Mouse (Mus musculus): Measurements from ENCODE around the gene Gm10142. TPM values are rescaled to one million over a fixed set of nuclear protein-coding genes. Genes with fewer than 3 reads are reported as not detected.

Gene Gm10142
- polyA plus RNA-seq (2015; fragmentation: Nextera tagmentation; extraction: Ambion mirVana) = not detected in 2 replicates

DNA sequence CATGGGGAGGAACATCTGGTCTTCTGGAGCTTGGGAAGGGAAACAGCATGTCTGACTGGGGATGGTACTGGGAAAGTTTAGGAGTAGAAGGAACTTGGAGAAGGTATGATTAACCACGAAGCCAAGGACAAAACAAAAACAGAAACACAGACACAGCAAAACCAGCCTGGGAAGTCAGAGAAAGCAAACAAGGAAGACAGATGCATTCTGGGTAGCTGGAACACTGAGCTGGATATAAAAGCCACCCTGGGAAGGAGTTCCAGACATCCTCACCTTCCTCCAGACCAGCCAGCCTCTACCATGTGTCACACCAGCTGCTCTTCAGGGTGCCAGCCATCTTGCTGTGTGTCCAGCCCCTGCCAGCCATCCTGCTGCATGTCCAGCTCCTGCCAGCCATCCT lies at the start of gene Gm10142:
Gm10142 (plus strand) TSS at position 301 of the 400 bp plus-strand sequence.

DNA sequence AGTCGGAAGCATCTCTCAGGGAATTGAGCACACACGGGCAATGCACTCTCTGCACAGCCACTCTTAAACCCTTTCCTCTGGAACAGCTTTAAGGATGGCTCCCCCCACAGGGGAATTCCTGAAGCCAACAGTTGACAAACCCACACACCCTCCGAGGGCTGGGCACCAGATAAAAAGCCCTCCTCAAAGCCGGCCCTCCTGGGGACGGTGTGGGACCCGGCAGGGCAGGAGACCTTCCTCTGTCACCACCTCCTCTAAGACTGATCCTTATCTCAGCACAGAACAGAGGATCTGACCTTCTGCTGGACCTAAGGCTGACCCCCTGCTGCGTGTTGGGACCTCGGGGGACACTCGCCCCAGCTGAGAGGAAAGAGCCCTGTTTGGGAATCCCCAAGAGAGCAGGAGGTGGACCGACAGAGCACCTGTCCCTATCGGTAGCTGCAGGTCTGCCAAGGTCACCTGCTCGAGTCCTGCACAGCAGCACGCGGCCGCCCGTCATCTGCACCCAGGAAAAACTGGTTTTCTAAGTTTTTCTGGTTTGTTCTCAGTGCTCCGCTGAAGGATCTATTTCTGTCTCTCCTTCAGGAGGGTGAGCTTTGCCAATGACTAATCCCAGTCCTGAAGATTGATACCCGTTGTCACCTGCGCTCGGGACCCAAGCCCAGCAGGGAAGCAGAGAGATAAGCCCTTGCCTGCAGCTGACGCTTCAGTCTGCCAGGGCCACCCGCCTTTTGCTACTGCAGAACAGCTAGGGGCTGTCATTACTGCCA lies 29.5 kb upstream of the Gm10142 start, which contains the start of gene Tspear:
Tspear (plus strand) TSS at position 675 of the 770 bp plus-strand sequence.

DNA sequence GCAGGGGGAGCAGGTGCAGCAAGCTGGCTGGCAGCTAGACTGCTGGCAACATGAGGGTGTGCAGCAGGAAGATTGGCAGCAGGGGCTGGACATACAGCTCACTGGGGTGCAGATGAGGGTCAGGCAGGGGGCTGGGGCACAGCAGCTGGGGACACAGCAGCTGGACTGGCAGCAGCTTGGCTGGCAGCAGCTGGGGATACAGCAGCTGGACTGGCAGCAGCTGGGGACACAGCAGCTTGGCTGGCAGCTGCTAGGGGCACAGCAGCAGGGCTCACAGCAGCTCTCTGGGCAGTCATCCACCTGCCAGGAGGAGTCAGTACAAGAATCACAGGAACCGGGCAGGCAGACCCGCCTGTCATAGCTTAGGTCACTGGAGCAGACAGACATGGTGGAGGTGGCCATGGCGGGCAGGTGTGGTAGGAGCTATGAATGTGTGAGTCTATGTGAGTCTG lies 25.2 kb upstream of the Gm10142 start, which contains the start of gene Gm19402:
Gm19402 (minus strand) TSS at position 402 of the 452 bp plus-strand sequence.

DNA sequence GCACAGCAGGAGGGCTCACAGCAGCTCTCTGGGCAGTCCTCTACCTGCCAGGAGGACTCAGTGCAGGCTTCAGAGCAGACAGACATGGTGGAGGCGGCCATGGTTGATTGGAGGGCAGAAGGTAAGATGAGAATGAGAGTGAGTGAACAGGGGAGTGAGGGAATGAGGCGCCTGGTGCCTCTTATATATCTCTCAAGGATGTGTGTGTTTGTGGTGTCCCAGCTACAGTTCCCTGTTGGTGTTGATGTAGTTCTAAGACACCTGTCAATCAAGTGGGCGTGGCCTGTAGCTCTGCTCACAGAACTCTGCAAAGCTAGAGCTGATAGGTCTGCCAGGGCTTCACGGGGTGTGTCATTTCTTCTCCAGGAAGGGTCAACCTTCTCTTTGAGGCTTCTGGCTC lies 18.5 kb upstream of the Gm10142 start, which contains the start of gene Gm9508:
Gm9508 (minus strand) TSS at position 101 of the 400 bp plus-strand sequence.

DNA sequence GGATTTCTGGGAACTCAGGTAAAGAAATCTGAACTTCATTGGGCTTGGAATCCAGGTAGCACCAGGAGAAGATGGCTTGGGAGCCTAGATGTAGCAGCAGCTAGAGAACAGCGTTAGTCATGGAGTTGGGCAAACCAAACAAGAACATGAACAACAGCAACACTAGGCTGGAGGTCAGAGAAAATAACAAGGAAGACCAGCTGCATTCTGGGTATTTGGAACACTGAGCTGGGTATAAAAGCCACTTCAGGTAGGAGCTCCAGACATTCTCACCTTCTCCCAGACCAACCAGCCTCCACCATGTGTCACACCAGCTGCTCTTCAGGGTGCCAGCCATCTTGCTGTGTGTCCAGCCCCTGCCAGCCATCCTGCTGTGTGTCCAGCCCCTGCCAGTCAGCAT lies 9.3 kb upstream of the Gm10142 start, which contains the start of gene Gm10272:
Gm10272 (plus strand) TSS at position 301 of the 400 bp plus-strand sequence.

DNA sequence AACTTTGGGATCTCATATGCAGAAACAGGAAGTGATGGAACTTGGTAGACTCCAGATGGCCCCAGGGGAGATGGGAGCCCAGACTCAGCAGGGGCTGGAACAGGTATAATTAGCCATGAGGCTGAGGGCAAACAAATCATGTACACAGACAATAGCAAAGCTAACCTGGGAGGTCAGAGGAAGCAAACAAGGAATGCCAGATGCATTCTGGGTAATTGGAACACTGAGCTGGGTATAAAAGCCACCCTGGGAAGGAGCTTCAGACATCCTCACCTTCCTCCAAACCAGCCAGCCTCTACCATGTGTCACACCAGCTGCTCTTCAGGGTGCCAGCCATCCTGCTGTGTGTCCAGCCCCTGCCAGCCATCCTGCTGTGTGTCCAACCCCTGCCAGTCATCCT lies 4.5 kb upstream of the Gm10142 start, which contains the start of gene Gm10024:
Gm10024 (plus strand) TSS at position 301 of the 400 bp plus-strand sequence.

DNA sequence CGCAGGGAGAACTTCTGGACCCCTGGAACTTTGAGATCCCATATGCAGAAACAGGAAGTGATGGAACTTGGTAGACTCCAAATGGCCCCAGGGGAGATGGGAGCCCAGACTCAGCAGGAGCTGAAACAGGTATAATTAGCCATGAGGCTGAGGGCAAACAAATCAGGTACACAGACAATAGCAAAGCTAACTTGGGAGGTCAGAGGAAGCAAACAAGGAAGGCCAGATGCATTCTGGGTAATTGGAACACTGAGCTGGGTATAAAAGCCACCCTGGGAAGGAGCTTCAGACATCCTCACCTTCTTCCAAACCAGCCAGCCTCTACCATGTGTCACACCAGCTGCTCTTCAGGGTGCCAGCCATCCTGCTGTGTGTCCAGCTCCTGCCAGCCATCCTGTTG lies 4.7 kb downstream of the Gm10142 start, which contains the start of gene Krtap12-1:
Krtap12-1 (plus strand) TSS at position 301 of the 400 bp plus-strand sequence.

DNA sequence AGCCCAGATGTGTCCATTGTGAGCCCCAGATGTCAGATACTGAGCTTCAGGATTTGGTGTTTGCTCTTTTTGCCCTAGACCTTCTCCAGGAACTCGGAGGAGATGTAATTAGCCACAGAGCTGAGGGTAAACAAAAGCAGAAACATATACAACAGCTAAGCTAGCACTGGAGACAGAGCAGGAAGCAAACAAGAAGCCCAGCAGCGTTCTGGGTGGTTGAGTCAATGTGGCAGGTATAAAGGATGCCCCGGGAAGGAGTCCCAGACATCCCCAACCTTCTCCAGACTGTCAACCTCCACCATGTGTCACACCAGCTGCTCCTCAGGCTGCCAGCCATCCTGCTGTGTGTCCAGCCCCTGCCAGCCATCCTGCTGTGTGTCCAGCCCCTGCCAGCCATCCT lies 10.6 kb downstream of the Gm10142 start, which contains the start of gene Gm10100:
Gm10100 (plus strand) TSS at position 301 of the 400 bp plus-strand sequence.

DNA sequence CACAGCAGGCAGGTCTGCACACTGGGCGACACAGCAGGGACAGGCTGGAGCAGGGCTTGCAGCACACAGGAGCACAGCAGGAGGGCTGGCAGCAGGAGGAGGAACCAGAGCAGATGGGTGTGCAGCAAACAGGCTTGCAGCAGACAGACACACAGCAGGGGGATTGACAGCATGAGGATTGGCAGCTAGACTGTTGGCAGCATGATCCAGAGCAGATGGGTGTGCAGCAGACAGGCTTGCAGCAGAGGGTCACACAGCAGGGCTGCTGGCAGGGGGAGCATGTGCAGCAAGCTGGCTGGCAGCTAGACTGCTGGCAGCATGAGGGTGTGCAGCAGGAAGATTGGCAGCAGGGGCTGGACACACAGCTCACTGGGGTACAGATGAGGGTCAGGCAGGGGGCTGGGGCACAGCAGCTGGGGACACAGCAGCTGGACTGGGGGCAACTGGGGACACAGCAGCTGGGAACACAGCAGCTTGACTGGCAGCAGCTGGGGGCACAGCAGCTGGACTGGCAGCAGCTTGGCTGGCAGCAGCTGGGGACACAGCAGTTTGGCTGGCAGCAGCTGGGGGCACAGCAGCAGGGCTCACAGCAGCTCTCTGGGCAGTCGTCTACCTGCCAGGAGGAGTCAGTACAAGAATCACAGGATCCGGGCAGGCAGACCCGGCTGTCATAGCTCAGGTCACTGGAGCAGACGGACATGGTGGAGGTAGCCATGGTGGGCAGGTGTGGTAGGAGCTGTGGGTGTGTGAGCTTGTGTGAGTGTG lies 26.5 kb downstream of the Gm10142 start, which contains the start of gene Gm18596:
Gm18596 (minus strand) TSS at position 715 of the 765 bp plus-strand sequence.

DNA sequence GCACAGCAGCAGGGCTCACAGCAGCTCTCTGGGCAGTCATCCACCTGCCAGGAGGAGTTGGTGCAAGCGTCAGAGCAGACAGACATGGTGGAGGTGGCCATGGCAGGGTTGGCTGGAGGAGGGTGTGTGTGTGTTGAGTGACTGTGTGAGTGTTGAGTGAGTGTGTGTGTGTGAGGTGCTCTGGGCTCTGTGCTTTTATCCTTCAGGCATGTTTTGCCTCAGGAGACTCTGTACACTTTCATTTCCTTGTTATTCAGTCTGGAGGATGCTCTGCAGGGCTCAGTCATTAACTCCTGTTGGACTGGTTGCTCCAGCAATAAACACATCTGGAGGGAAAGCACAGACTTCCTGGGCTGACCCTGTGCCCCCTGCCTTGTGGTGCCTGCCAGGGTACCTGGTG lies 35.6 kb downstream of the Gm10142 start, which contains the start of gene Gm9736:
Gm9736 (minus strand) TSS at position 101 of the 400 bp plus-strand sequence.

DNA sequence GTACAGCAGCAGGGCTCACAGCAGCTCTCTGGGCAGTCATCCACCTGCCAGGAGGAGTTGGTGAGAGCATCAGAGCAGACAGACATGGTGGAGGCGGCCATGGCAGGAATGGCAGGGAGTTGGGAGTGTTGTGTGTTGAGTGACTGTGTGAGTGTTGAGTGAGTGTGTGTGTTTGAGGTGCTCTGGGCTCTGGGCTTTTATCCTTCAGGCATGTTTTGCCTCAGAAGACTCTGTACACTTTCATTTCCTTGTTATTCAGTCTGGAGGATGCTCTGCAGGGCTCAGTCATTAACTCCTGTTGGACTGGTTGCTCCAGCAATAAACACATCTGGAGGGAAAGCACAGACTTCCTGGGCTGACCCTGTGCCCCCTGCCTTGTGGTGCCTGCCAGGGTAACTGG lies 44.0 kb downstream of the Gm10142 start, which contains the start of gene Gm3233:
Gm3233 (minus strand) TSS at position 101 of the 400 bp plus-strand sequence.

Other genes starting within 250 kb of the Gm10142 start
- gene Fam207a, start 200.0 kb upstream of the Gm10142 start, polyA plus RNA-seq (2015; fragmentation: Nextera tagmentation; extraction: Ambion mirVana) = 23.5 and 23.9 TPM in 2 replicates
- 36.5 and 50.0 TPM in 2 replicates for gene Itgb2, start 185.6 kb upstream of the Gm10142 start, polyA plus RNA-seq (2015; fragmentation: Nextera tagmentation; extraction: Ambion mirVana)
- gene Pttg1ip, start 134.1 kb upstream of the Gm10142 start, polyA plus RNA-seq (2015; fragmentation: Nextera tagmentation; extraction: Ambion mirVana) = 71.1 and 81.7 TPM in 2 replicates
- 163 and 182 TPM in 2 replicates for gene Sumo3, start 109.7 kb upstream of the Gm10142 start, polyA plus RNA-seq (2015; fragmentation: Nextera tagmentation; extraction: Ambion mirVana)
- 5.2 and 12.6 TPM in 2 replicates for gene Gm49325, start 109.6 kb upstream of the Gm10142 start, polyA plus RNA-seq (2015; fragmentation: Nextera tagmentation; extraction: Ambion mirVana)
- gene Ube2g2, start 93.5 kb upstream of the Gm10142 start, polyA plus RNA-seq (2015; fragmentation: Nextera tagmentation; extraction: Ambion mirVana) = 41.2 and 42.6 TPM in 2 replicates
- gene Tspear, start 29.2 kb upstream of the Gm10142 start, polyA plus RNA-seq (2015; fragmentation: Nextera tagmentation; extraction: Ambion mirVana) = 0.10 TPM in 1 of 2 replicates, not detected in the other
- not detected in 2 replicates for gene Gm19402, start 25.1 kb upstream of the Gm10142 start, polyA plus RNA-seq (2015; fragmentation: Nextera tagmentation; extraction: Ambion mirVana)
- gene Gm9508, start 18.6 kb upstream of the Gm10142 start, polyA plus RNA-seq (2015; fragmentation: Nextera tagmentation; extraction: Ambion mirVana) = not detected in 2 replicates
- gene Gm10272, start 9.2 kb upstream of the Gm10142 start, polyA plus RNA-seq (2015; fragmentation: Nextera tagmentation; extraction: Ambion mirVana) = not detected in 2 replicates
- gene Gm10024, start 4.3 kb upstream of the Gm10142 start, polyA plus RNA-seq (2015; fragmentation: Nextera tagmentation; extraction: Ambion mirVana) = not detected in 2 replicates
- gene Krtap12-1, start 4.8 kb downstream of the Gm10142 start, polyA plus RNA-seq (2015; fragmentation: Nextera tagmentation; extraction: Ambion mirVana) = not detected in 2 replicates
- not detected in 2 replicates for gene Gm10100, start 10.7 kb downstream of the Gm10142 start, polyA plus RNA-seq (2015; fragmentation: Nextera tagmentation; extraction: Ambion mirVana)
- gene Gm18596, start 26.8 kb downstream of the Gm10142 start, polyA plus RNA-seq (2015; fragmentation: Nextera tagmentation; extraction: Ambion mirVana) = not detected in 2 replicates
- gene Gm9736, start 35.5 kb downstream of the Gm10142 start, polyA plus RNA-seq (2015; fragmentation: Nextera tagmentation; extraction: Ambion mirVana) = not detected in 2 replicates
- gene Gm3233, start 43.9 kb downstream of the Gm10142 start, polyA plus RNA-seq (2015; fragmentation: Nextera tagmentation; extraction: Ambion mirVana) = not detected in 2 replicates
- not detected in 2 replicates for gene Gm3238, start 55.5 kb downstream of the Gm10142 start, polyA plus RNA-seq (2015; fragmentation: Nextera tagmentation; extraction: Ambion mirVana)
- not detected in 2 replicates for gene Gm7138, start 61.1 kb downstream of the Gm10142 start, polyA plus RNA-seq (2015; fragmentation: Nextera tagmentation; extraction: Ambion mirVana)
- not detected in 2 replicates for gene Gm3250, start 66.7 kb downstream of the Gm10142 start, polyA plus RNA-seq (2015; fragmentation: Nextera tagmentation; extraction: Ambion mirVana)
- gene Gm7137, start 72.4 kb downstream of the Gm10142 start, polyA plus RNA-seq (2015; fragmentation: Nextera tagmentation; extraction: Ambion mirVana) = not detected in 2 replicates
- gene Gm9639, start 79.3 kb downstream of the Gm10142 start, polyA plus RNA-seq (2015; fragmentation: Nextera tagmentation; extraction: Ambion mirVana) = not detected in 2 replicates
- gene Gm19668, start 83.3 kb downstream of the Gm10142 start, polyA plus RNA-seq (2015; fragmentation: Nextera tagmentation; extraction: Ambion mirVana) = not detected in 2 replicates
- gene Gm9507, start 96.0 kb downstream of the Gm10142 start, polyA plus RNA-seq (2015; fragmentation: Nextera tagmentation; extraction: Ambion mirVana) = not detected in 2 replicates
- gene Gm2696, start 98.9 kb downstream of the Gm10142 start, polyA plus RNA-seq (2015; fragmentation: Nextera tagmentation; extraction: Ambion mirVana) = not detected in 2 replicates
- not detected in 2 replicates for gene Krtap10-4, start 111.3 kb downstream of the Gm10142 start, polyA plus RNA-seq (2015; fragmentation: Nextera tagmentation; extraction: Ambion mirVana)
- not detected in 2 replicates for gene Krtap10-10, start 120.1 kb downstream of the Gm10142 start, polyA plus RNA-seq (2015; fragmentation: Nextera tagmentation; extraction: Ambion mirVana)
- gene Gm36176, start 131.0 kb downstream of the Gm10142 start, polyA plus RNA-seq (2015; fragmentation: Nextera tagmentation; extraction: Ambion mirVana) = not detected in 2 replicates
- not detected in 2 replicates for gene Gm10318, start 137.1 kb downstream of the Gm10142 start, polyA plus RNA-seq (2015; fragmentation: Nextera tagmentation; extraction: Ambion mirVana)
- not detected in 2 replicates for gene Gm3285, start 146.2 kb downstream of the Gm10142 start, polyA plus RNA-seq (2015; fragmentation: Nextera tagmentation; extraction: Ambion mirVana)
- gene Lrrc3, start 186.7 kb downstream of the Gm10142 start, polyA plus RNA-seq (2015; fragmentation: Nextera tagmentation; extraction: Ambion mirVana) = 0.45 and 0.57 TPM in 2 replicates